Mouse (Mus musculus) lung, postnatal 0 days (tissue): ENCODE results near the gene Srf. TPM values are rescaled to one million over a fixed set of nuclear protein-coding genes. Genes with fewer than 3 reads are reported as not detected.
A peak's percentile ranks its signal among the peaks of the same experiment; 100 is the strongest.

Experiments used
- ATAC-seq: fragments of 200-750 bp; cut with Nextera tagmentation; 2 replicates; pipeline ENCODE4 v1.8.0; 2017; ENCODE audit warnings: moderate library complexity
- DNase-seq: peaks from one replicate; pipeline ENCODE4 v3.0.0-alpha.2; 2016; ENCODE audit warnings: low spot score
- H3K27ac ChIP-seq: fragments of 300-500 bp; sonication (generic); 2 replicates; pipeline ENCODE4 v1.5.1; 2014; ENCODE audit warnings: antibody characterized with exemption, mild to moderate bottlenecking, low read length, mixed read lengths
- H3K27me3 ChIP-seq: fragments of 300-500 bp; sonication (generic); replicated peaks from 2 replicates; pipeline ENCODE4 v1.6.1; 2014; ENCODE audit warnings: low read length, mixed read lengths; ENCODE audit not compliant: insufficient read depth
- H3K36me3 ChIP-seq: fragments of 300-500 bp; sonication (generic); 2 replicates; pipeline ENCODE4 v1.6.1; 2014; ENCODE audit warnings: low read length, mixed read lengths; ENCODE audit not compliant: insufficient read depth
- H3K4me1 ChIP-seq: fragments of 300-500 bp; sonication (generic); 2 replicates; pipeline ENCODE4 v1.6.1; 2014; ENCODE audit warnings: antibody characterized with exemption, low read depth, low read length, mixed read lengths; ENCODE audit not compliant: insufficient read depth
- H3K4me2 ChIP-seq: fragments of 300-500 bp; sonication (generic); replicated peaks from 2 replicates; pipeline ENCODE4 v1.6.1; 2014; ENCODE audit warnings: low read depth, mild to moderate bottlenecking, low read length, moderate library complexity, mixed read lengths
- H3K4me3 ChIP-seq: fragments of 300-500 bp; sonication (generic); 2 replicates; pipeline ENCODE4 v1.5.1; 2014; ENCODE audit warnings: low read depth, low read length
- H3K9ac ChIP-seq: fragments of 300-500 bp; sonication (generic); replicated peaks from 2 replicates; pipeline ENCODE4 v1.6.1; 2014; ENCODE audit warnings: low read depth, mild to moderate bottlenecking
- H3K9me3 ChIP-seq: fragments of 300-500 bp; sonication (generic); 2 replicates; pipeline ENCODE4 v1.6.1; 2016; ENCODE audit warnings: low read length, mixed read lengths
- CTCF ChIP-seq: IDR thresholded peaks from 2 replicates; pipeline ENCODE4 v1.5.1; 2016; ENCODE audit warnings: antibody characterized with exemption, mild to moderate bottlenecking
- EP300 ChIP-seq: IDR thresholded peaks from 2 replicates; pipeline ENCODE4 v1.6.1; 2016; ENCODE audit warnings: antibody characterized with exemption, mild to moderate bottlenecking, control low read depth
- WGBS: fragments of 180-500 bp; shearing (Covaris S2); extraction: QIAGEN DNeasy Blood & Tissue Kit; methylation state at CpG from one replicate; pipeline ENCODE4 v1.1.7; 2014; 5-methylcytosine and 5-hydroxymethylcytosine counted together
- polyA plus RNA-seq: library from polyadenylated mRNA; unstranded; fragments of >200 nt; fragmentation: Nextera tagmentation; extraction: Ambion mirVana; gene quantifications from 2 replicates; pipeline ENCODE4 v1.2.1, GENCODE M21; 2015

The Srf gene
- polyA plus RNA-seq, 1 experiment from 2014 or later = 5.1 TPM

- TF ChIP-seq EP300 = no peak
- TF ChIP-seq CTCF = no peak
- peak overlapping the region; percentile 94 for H3K4me2 ChIP-seq
- WGBS = 2% methylated on average over 68 of the region's 75 CpGs
- H3K9ac ChIP-seq = peak overlapping the region; percentile 99
- peak overlapping the region; percentile 96 for H3K27ac ChIP-seq
- H3K4me3 ChIP-seq = peak overlapping the region; percentile 95
- DNase-seq (peak; percentile 54), ATAC-seq (peak; percentile 0; the same call in 1 of the 2 replicates)
- no peaks in the 10 kb centered on the region for H3K27me3 ChIP-seq
- H3K9me3 ChIP-seq = no peaks in the 10 kb centered on the region
- peaks cover 16% of the 10 kb centered on the region for H3K4me1 ChIP-seq
- peaks cover 12% of the 10 kb centered on the region for H3K36me3 ChIP-seq
Observed at GRCm38 (mm10) chr17:46554977-46555672, 850 bp downstream of the Srf start.

DNA sequence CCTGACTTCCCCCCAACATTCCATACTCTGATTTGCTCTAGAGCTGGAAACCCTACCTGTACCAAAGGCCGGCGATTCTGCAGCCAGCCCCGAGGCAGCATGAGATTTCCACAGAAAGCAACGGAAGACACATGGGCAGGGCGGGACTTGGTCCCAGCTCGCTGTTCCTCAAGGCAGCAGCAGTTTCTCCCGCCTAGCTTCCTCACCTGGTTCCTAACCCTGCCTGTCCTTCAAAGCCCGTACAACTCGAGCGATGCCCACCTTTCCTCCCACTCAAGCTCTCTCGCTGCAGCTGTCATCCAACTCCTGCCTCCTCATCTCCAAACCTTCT, 1.4 kb downstream of the Srf start:
- ATAC-seq = no peak
- no peaks in the 10 kb centered on the region for H3K27me3 ChIP-seq
- TF ChIP-seq CTCF (no peak), EP300 (no peak)
- DNase-seq = peak; percentile 49
- H3K4me3 ChIP-seq = peak overlapping the region; percentile 95
- no peaks in the 10 kb centered on the region for H3K9me3 ChIP-seq
- H3K4me1 ChIP-seq = peaks cover 16% of the 10 kb centered on the region
- H3K9ac ChIP-seq = peak overlapping the region; percentile 99
- H3K27ac ChIP-seq = peak overlapping the region; percentile 96
- 2% methylated on average over 11 of the region's 11 CpGs for WGBS
- H3K4me2 ChIP-seq = peak overlapping the region; percentile 94
- peaks cover 17% of the 10 kb centered on the region for H3K36me3 ChIP-seq

DNA sequence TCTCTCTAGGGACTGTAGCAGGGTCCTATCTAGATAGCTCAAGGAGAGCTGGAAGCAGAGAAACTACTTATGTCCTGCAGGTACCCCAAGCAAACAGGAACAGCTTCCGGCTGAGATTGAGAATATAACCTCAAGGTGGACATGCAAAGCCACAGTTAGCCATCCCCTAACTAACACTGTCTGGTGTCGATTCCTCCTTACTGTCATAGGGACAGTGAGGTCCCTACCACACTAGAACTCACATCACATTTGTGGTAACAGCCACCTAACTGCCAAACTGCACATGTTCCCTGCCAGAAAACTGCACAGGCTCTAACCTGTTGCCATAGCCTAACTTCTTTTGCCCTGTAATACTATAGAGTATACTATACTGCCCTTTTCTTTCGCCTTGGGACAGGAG, 2.0 kb downstream of the Srf start:
- DNase-seq = no peak
- H3K4me1 ChIP-seq = peaks cover 16% of the 10 kb centered on the region
- H3K36me3 ChIP-seq = peaks cover 23% of the 10 kb centered on the region
- peak overlapping the region; percentile 85 for H3K27ac ChIP-seq
- H3K27me3 ChIP-seq = no peaks in the 10 kb centered on the region
- no peak for ATAC-seq
- peak overlapping the region; percentile 95 for H3K4me3 ChIP-seq
- 31% methylated on average over 3 of the region's 3 CpGs for WGBS
- peak overlapping the region; percentile 19; the same call in 1 of the 2 replicates for H3K9ac ChIP-seq
- TF ChIP-seq EP300 = no peak
- no peak for TF ChIP-seq CTCF
- H3K4me2 ChIP-seq = peak overlapping the region; percentile 94
- H3K9me3 ChIP-seq = no peaks in the 10 kb centered on the region

DNA sequence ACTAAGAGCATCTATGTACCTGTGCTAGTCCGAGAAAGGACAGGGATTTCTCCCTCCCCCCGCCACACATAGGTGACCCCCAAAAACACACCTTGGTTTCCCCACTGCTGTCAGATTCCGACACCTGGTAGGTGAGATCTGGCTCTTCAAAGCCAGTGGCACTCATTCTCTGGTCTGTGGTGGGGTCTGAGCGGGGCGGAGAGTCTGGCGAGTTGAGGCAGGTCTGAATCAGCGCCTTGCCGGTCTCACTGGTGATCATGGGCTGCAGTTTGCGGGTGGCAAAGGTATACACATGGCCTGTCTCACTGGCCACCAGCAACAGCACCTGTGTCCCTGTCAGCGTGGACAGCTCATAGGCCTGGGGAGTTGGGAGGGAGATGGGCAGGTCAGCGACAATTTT, 2.5 kb downstream of the Srf start:
- Histone ChIP-seq H3K36me3 (peaks cover 27% of the 10 kb centered on the region), H3K4me3 (peak overlapping the region; percentile 95), H3K27ac (peak overlapping the region; percentile 85), H3K9me3 (no peaks in the 10 kb centered on the region), H3K9ac (peak overlapping the region; percentile 19; the same call in 1 of the 2 replicates), H3K4me1 (peaks cover 16% of the 10 kb centered on the region), H3K27me3 (no peaks in the 10 kb centered on the region), H3K4me2 (peak overlapping the region; percentile 94)
- no peak for DNase-seq
- TF ChIP-seq CTCF (no peak), EP300 (no peak)
- 32% methylated on average over 11 of the region's 11 CpGs for WGBS
- ATAC-seq = no peak

- Histone ChIP-seq H3K9ac (no peak overlapping the region), H3K36me3 (peaks cover 27% of the 10 kb centered on the region), H3K4me1 (peaks cover 16% of the 10 kb centered on the region), H3K4me2 (peak overlapping the region; percentile 94), H3K4me3 (peak overlapping the region; percentile 95), H3K27me3 (no peaks in the 10 kb centered on the region), H3K27ac (peak overlapping the region; percentile 85), H3K9me3 (no peaks in the 10 kb centered on the region)
- TF ChIP-seq CTCF = no peak
- peak; percentile 74 for TF ChIP-seq EP300
- 6% methylated on average over 24 of the region's 24 CpGs for WGBS
- ATAC-seq (peak; percentile 81), DNase-seq (peak; percentile 100)
Observed at GRCm38 (mm10) chr17:46552841-46553423, 3.0 kb downstream of the Srf start.

DNA sequence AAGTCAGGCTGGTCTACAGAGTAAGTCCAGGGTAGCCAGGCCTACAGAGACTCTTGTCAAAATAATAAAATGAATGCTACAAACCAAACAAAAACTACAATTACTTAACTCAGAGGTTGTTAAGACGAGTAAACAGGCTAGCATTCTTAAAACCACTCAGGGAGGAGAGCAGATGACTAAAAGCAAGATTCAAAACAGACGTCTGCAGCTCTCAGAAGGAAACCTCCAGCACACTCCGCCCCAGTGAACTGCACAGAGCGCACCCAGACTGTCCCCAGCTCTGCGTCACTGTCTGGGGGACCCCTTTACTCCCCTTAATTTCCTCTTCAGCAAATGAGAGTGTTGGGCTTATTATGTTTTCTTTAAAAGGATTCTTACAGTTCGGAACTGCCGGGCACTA, 3.8 kb downstream of the Srf start:
- TF ChIP-seq EP300 = no peak
- TF ChIP-seq CTCF = no peak
- no peak overlapping the region for H3K4me3 ChIP-seq
- DNase-seq = no peak
- H3K36me3 ChIP-seq = peaks cover 27% of the 10 kb centered on the region
- no peak overlapping the region for H3K9ac ChIP-seq
- H3K27me3 ChIP-seq = no peaks in the 10 kb centered on the region
- H3K4me1 ChIP-seq = peaks cover 16% of the 10 kb centered on the region
- WGBS = 77% methylated on average over 7 of the region's 7 CpGs
- H3K27ac ChIP-seq = peak overlapping the region; percentile 85
- ATAC-seq = no peak
- no peaks in the 10 kb centered on the region for H3K9me3 ChIP-seq
- 0 out of 2 replicates have a peak overlapping the region, but pooled peaks have one; percentile 22 for H3K4me2 ChIP-seq
